Mouse (Mus musculus) 3134 (cell line): ENCODE results near the gene Glrp1.

Source experiments
- DNase-seq: peaks from one replicate; pipeline ENCODE4 v3.0.0-alpha.2; 2011; ENCODE audit warnings: low spot score; ENCODE audit not compliant: insufficient read length; ENCODE audit errors: extremely low read depth

The Glrp1 gene

DNA sequence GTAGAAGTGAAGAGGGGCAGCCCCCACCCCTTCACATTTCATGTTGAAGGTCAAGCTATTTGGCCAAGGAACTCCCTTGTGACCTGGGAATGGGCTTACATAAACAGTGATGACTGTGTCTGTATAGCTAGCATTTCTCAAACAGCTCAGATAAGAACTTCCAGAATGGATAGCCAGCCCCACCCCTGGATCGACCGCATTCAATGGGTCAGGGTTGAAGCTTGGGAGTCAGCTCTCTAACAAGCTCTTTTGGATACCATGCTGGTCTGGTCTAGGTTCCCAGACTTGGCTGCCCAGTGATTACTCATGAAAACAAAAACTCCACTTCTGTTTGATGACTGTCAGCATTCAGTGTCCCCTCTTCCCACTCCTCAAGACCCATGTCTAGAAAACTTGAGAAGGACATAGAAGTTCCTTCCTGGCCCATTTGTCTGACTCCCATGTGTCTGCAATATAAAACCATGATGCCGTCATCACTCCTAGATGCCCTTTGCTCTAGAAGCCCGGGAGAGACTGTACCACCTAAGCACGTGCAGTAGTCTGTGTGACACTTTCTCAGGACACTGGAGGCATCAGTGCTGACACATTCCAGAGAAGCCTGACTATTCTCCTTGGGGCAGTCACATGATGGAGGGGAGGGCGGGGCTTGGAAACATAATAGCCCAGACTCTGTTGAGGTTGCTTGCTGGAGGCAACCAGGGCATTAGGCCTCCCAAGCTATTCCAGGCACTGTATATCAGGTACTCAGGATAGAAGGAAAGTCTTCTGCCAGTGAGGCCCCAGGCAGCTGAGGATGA is 45.6 kb downstream of the Glrp1 start:
- DNase-seq: no peak

DNA sequence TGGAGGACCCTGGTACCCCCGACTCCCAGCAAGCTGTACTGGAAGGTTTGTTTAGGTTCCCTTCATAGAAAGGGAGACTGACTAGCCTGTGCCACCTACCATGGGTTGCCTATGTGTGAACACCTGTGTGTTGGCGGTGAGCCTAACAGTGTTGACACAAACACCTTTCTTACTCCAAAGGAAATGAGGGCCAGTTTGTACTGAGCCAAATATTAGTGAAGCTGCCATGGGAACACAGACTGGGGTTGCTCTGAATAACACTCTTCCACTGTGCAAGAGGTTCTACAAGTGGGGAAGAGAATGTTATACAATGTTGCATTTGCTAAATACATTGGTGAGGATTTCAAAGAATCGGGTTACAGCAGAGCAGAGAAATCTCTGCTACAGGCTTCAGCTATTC is 46.6 kb downstream of the Glrp1 start:
- DNase-seq: no peak

DNA sequence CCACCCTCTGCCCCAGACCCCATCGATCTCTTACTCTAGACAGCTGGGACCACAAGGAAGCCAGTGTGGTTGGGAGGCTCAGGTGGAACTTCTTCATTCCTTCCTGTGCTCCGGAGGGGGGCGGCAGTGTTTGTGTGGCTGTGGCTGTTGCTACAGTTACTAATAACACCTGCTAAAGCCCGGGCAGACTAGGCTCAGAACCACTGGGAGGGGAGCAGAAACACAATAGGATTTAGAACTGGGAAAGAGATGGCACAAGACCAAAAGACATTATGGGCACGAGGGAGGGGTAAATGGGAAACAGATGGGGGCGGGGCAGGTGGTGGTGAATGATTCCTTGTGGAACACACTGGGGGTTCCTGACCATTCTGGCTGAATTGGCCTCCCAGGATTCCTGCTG is 47.4 kb downstream of the Glrp1 start:
- no peak for DNase-seq

DNA sequence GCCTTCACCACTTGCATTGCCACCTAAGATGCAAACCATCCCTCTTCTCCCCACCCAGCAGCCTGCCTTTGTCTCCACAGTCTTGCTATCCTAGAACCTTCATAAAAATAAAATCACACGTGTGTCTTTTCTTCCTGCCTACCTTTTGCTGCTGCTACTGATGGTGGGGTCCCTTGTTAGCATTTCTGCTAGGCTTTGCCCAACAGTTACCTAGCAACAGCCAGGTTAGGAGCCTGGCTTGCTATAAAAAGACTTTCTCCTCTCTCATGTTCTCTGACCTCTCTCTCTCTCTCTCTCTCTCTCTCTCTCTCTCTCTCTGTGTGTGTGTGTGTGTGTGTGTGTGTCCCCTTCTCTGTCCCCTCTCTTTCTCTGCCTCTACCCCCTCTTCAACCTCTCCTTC is 48.8 kb downstream of the Glrp1 start:
- no peak for DNase-seq

DNA sequence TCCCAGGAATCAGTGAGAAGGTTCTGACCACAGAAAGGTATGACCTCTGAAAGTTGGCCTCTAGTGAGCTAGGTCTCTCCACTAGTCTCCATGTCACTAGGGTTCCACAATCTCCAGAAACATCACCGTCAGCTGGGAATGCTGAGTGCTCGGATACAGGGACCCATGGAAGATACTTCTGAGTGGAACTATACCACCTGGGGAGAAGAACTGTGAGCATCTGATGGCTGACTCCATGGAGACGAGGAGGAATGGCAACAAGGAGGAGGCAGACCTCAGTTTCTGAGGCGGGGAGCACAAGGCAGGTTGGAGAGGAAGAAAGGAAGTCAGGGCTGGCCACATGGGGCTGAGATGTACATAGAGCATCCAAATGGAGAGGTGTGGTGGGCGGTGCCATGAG is 50.2 kb downstream of the Glrp1 start:
- no peak for DNase-seq

DNA sequence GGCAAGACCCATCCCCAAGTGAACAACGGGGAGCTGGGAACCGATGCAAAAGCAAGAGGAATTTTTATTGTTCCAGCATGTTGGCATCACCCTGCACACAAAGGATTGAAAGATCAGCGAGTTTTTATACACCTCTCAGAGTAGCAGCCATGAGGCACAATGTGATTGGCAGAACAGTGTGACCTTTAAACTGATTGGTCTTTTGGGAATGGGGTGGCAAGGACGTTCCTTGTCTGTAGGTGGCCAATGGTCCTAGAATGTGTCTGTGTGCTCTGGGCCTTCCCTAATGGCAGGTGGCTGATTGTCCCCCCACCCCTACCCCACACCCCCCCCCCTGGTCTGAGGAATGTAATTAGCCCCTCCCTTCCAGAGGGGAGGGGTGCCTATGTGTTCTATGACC is 50.7 kb downstream of the Glrp1 start:
- DNase-seq: no peak

DNA sequence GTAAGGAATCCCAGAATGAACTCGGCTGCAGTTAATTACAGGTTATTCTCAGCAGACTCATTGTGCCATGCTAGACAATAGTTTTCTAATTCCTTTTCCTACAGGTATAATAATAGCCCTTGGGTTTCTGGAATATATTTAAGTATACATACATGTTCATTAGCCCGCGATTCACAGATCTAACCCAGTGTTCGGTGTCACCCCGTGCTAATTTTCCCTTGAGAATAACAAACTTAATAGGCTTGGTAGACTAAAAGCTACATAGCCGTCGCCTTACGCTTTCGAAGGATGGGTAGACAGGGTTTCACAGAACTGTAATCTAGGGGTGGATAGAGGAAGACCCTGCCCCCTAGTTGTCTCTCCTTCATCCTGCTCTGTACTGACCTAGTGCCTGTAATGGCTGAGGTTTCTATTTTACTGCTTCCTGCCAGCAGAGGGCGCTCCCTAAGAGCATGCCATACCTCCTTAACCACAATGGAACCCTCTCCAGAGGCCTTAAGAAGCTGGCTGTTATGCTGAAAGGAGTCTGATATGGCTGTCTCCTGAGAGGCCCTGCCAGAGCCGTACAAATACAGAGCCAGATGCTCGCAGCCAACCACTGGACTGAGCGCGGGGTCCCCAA is 53.3 kb downstream of the Glrp1 start:
- peak; percentile 45 for DNase-seq

DNA sequence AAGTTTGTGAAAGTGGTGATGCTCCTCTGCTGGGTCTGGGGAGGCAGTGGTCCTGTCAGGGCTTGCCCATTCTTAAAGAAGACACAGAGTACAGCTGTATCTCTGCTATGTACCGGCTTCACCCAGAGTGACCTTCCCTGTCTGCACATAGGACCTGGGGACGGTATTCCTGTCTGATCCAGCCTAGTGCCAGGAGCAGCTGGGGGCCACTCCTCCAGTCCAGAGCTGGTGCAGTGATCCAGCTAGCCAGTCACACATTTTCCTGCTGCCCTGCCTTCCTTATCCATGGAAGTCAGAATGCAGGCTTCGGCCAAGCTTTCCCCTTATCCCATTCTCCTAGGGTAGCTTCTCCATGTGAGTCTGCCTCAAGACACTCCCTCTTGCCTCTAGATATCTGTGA is 54.1 kb downstream of the Glrp1 start:
- DNase-seq: no peak

DNA sequence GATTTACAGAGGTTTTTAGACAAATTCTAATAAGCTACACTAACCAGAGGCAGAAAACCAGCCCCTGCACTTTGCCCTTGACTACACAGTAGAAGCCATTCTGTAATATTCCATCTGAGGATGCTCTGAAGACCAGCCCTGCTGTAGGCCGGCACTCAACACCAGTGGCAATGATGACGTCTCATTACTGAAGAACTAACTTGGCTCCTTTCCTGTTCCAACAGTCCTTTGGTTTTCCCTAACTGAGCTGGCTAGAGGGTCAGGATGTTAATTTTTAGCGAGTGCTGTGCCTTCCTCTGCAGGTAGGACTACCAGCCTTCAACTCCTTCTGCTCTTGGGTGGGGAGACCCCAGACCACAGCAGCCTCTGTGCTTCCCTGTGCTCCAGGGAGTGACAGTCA is 55.2 kb downstream of the Glrp1 start:
- DNase-seq: no peak

DNA sequence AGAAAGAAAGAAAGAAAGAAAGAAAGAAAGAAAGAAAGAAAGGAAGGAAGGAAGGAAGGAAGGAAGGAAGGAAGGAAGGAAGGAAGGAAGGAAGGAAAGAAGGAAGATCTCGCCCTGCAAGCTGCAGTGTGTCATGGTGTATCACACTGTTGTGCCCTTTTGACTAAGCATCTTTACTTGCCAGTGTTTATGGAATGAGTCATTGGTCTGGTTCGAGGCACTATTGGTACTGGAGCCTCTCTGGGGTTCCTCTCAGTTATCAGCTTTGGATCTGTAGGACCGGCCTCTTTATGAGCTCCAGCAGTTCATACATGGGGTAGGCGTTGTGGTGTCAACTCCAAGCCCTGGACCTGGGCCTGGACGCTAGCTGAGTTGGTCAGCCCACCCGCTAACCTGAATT is 57.7 kb downstream of the Glrp1 start:
- DNase-seq: peak; percentile 35

DNA sequence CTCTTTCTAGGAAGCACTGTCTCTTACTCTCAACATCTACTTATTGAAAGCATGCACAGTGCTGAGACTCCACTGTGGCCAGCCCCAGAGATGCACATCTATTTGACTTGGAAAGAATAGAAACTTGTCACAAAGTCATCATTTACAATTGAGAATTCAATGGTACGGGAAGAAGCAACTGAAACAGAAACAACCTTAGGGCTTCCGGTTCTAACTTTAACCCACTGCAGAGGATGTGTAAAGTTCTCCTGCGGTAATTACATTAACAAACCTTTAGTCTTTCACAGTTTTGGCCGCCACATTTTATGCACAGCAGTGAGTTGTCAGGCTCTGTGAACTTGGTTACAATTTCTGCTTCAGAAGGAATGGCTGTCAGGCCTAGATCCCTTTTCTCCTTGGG is 59.2 kb downstream of the Glrp1 start:
- no peak for DNase-seq
